Mouse (Mus musculus): ENCODE data around the gene Gm42791. TPM values are rescaled to one million over a fixed set of nuclear protein-coding genes. Genes with fewer than 3 reads are reported as not detected.
A peak's percentile ranks its signal among the peaks of the same experiment; 100 is the strongest.

The Gm42791 gene
- total and polyA plus RNA-seq, 3 experiments = 6.3 to 6.5 TPM; not detected in 1

- DNase-seq = no peak
These were observed 70.9 kb downstream of the Gm42791 start for GRCm38 (mm10) chr5:148924051-148924450.

DNA sequence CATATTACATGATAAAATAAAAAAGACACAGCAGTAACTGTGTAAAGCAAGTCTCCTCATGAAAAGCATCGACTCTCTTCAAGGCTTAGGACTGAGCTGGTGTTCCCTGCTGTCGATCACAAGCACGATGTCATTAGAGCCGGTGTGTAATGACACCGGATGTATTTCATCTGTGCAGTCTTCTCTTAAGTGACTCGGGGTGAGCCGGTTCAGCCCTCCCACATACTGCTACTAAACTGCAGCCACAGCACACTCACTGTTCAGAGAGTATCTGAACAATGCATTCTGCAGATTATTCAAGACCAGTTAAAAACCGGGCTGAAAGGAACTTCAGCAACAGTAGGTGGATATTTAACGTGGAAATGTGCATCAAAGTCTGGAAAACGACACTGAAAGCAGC lies 71.5 kb downstream of the Gm42791 start:
- no peak for DNase-seq

GRCm38 (mm10) chr5:148922773-148923172 lies 72.2 kb downstream of the Gm42791 start:
- no peak for DNase-seq

- no peak for DNase-seq
These were observed 76.9 kb downstream of the Gm42791 start for GRCm38 (mm10) chr5:148918049-148918448.

GRCm38 (mm10) chr5:148916775-148917174 lies 78.2 kb downstream of the Gm42791 start:
- DNase-seq = no peak

DNA sequence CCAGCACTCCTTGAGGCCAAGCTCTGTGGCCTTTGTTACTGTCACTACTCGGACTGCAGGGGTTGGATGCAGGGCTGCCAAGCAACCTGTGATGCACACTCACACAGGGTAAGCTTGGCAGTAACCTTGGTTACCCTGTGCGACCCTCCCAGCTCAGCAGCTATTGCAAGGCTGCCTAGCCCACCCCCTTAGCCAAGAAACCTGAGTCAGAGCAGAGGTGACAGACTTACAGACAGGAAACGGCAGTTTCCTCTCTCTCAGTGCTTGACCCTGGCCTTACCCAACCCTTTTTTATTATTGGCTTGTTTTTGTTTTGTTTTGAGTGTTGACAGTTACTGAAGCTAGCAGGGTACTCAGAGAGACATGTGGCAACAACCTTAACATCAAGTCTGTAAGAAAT lies 82.7 kb downstream of the Gm42791 start:
- DNase-seq = no peak

DNA sequence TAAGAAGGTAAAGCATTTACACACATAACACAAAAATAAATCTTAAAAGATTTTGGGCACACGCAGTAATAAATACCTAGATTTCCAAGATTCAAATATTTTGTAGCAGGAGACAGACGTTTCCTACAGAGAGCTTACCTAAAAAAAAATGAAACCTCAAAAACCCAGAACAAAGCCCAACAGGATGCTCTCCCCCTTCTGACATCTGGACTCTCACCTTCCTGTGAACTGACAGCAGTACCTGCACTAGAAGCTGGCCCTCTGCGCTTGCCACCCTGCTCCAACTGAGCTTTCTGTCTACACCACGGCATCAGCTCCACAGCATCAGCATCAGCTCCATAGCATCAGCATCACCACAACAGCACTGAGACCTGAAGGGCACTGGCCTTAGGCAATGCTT lies 84.9 kb downstream of the Gm42791 start:
- DNase-seq = no peak

DNA sequence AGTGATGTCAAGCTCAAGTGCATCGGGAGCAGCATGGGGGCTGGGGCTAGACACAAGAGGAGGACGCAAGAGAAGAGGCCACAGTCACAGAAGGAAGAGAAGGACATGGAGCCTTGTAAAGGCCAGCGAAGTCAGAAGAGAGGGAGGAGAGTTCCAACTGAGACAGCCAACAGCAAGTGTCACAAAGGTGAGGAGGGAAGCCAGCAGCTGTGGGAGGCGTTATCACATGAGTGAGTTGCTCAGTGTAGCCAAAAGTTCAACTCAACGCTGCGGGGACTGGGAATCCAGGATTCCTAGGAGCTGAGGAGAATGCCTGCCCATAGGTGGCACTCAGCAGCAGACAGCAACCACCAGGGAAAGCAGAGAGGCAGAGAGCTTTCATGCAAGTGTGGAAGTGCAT lies 85.5 kb downstream of the Gm42791 start:
- DNase-seq = peak; percentile 16

DNA sequence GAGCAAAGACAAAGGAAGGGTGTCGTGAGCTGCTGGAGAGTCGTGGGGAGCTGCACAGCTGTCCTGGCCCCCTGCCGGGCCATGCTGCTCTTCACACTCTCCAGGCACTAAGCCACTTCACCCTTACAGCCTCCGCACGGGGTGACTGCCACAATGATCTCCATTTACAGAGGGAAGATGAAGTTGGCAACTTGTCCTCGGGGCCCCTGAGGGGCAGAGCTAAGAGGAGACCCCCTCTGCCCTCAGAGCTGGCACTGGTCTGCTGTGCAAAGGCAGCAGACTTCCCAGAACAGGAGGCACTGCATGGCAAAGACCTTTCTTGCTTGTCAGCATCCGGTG lies 85.9 kb downstream of the Gm42791 start:
- DNase-seq = no peak

DNA sequence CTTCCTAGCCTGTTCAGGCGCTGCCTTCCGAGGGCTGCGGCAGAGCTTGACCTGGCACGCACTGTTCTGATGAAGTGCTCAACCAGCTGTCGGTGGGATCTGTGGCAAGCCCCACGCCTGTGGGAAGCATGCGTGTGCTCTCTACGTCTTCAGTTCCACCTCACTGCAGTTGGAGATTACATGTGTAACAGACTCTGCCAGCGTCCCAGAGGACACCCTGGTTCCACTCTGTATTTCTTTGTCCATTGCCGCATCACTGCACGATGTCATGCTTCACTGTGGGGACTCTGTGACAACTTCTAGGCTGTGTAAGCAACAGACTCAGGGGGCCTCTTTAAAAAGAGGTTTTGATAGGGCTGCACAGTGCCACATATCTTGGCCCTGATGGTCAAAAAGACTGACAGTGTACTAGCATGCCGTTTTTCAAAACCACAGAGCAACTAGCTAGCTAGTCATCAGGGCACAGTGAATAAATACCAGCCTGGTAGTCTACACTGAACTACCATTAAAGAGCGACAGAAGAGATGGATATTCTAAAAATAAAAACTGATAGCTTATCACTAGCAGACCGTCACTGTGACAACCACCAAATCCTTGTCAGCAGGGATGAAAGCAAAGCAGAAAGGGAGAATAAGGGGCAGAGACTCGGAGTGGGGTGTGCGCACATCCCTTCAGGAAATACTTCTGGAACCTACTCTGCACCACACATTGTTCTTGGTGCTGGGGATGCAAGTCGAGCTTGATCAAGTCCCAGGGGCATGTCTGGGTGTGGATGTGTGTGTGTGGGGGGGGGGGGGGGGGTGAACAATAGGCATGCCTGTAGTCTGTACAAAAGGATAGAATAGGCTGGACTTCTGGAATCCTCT lies 86.5 kb downstream of the Gm42791 start:
- no peak for DNase-seq

DNA sequence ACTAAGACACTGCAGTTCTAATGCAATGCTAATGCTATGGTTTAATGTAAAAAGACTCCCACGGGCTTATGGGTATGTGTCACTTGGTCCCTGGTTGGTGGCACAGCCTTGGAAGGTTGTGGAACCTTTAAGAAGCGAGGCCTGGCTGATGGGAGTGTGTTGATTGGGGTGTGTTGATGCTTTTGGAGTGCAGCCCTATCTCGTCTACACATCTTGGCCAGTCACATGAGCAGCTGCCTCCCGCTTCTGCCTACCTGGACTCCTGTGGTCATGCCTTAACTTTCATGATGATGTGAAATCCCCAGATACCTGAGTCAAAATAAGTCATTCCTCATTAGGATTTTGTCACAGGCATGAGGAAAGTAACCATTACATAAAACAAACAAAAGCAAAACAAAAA lies 88.6 kb downstream of the Gm42791 start:
- no peak for DNase-seq

- DNase-seq = peak; percentile 17
These were observed 90.1 kb downstream of the Gm42791 start for GRCm38 (mm10) chr5:148904846-148905245.

DNA sequence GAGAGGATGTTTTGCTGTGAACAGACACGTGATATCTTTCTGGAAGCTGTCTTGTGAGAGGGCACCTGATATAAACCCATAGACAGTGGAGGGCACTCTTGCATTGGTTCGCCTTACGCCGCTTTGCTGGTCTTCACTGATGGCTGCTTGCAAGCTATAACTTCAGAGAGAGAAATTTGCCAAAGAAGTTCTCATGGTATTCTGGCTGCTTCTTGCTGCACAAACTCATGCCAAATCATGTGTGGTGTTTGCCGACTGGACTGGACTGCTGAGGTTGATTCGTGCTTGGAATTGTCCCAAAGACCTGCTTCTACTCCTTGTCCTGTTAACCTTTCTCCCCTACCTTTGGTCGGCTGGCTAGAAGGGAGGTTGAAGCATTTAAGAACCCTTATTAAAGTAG lies 95.6 kb downstream of the Gm42791 start:
- no peak for DNase-seq

- DNase-seq = no peak
These were observed 97.0 kb downstream of the Gm42791 start for GRCm38 (mm10) chr5:148897941-148898417.

DNA sequence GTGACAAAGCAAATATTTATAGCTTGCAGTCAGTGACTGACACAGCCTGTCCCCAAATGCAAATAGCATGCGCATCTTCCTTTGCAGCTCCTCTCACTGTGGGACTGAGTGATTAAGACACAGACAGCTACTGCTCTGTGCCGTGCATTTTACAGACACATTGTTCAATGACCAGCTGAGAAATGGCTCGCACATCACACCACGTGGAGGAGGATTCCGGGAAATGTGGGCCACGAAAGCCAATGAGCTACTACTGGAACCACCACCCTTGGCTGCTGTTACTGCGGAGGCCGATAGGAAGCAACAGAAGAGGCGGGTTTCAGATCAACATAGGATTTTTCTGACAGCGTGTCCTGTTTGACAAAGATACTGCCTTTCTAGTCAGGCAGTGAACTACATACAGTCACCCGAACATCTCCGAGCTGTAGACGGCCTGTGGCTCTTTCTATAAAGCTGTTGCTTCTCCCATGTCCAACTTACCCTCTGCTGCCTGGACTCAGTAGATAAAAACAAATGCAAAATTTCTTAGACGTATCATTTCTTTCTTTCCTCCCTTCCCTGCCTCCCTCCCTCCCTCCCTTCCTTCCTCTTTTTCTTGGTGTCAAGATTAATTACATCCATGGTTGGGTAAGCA lies 97.8 kb downstream of the Gm42791 start:
- no peak for DNase-seq

DNA sequence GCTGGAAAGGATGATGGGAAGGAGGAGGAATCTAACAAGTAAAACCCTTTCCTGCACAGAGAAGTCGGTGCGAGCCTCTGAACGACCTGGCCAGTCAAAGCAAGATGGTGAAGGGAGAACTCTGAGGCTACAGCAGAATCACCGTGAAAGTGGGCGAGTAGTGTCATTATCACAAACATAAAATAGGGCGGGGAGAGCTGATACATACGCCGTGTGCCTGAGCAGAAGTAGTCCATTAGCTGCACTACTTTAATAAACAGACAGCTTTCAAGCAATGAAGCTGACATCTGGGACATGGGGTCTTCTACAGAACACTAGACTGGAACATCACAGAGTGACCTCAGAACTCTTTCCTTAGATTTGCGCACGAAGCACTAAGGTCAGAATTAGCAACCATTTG lies 98.4 kb downstream of the Gm42791 start:
- no peak for DNase-seq

- DNase-seq = no peak
These were observed 99.1 kb downstream of the Gm42791 start for GRCm38 (mm10) chr5:148895833-148896232.

GRCm38 (mm10) chr5:148895034-148895433 lies 99.9 kb downstream of the Gm42791 start:
- DNase-seq = no peak

DNA sequence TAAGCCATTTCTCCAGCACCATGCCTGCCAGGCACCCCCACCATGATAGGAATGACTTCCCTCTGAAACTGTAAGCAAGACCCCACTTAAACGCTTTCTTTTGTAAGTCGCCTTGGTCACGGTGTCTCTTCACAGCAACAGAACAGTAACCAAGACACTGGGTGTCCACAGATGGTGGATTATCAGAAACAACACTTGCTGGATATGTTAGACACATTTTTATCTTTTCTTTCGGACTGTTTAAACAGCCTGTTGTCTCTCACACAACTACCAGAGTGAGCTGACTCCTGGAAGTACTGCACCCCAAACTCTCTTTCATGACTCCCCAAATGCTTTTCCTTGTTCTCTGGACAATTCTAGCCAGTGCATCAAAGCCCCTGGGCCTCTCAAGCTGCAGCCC lies 104.7 kb downstream of the Gm42791 start:
- DNase-seq = no peak

- DNase-seq = no peak
These were observed 106.9 kb downstream of the Gm42791 start for GRCm38 (mm10) chr5:148888032-148888431.

DNA sequence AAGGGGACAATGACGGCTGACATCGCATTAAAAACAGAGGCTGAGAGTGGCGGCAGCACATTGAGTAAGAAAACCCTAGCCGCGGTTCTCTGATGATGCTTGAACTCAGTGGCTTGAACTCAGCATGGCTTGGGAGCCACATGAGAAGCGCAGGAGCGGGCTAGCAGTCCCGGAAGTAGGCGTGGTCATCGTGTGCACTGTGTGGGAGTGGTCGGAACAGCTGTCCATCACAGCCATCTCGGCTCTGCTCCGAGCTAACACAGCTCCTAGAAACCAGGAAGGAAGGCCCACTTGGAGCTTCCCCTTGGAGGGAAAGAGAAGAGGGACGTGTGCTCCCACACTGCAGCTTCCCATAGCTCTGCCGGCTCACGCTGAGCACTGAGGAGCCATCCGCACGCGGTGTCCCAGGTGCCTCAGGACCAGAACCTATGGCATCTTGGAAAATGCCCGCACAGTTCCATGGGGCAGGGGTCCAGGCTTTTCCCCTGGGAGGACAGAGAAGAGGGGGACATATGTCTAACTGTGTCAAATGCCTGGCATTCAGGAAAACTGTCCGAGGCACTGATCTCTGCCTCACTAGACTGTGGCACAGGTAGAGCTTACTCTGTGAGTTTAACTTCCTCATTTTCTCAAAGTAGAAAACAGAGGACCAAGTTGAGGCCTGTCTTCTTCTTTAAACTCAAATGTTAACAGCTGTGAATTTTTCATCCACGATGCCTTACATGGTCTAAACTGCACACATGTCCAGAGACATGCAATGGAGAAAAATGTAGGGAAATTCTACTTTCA lies 108.9 kb downstream of the Gm42791 start:
- DNase-seq = peak; percentile 10

DNA sequence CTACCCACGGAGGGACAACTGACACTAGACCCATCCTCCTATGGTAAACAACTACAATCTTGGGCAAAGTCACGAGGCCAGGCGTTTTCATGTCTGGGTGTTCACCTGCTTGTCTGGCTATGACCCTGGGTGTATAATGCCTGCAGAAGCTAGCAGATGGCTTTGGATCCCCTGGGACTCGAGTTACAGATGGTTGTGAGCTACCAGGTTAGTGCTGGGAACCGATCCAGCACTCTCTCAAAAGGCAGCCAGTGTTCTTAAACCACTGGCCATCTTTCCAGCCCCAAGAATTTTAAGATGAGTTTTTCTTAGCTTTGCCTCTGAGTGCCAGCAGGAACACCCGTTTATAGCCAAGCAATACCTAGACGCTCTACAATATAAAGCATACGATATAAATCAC lies 111.3 kb downstream of the Gm42791 start:
- no peak for DNase-seq

GRCm38 (mm10) chr5:148879218-148879617 lies 115.7 kb downstream of the Gm42791 start:
- no peak for DNase-seq
